Mouse (Mus musculus) cerebellum, postnatal 14 days (tissue): Measurements from ENCODE around the gene Gm21739.
"Not testable (repeated sequence)": the region's sequence is repeated elsewhere in the genome, so short reads cannot be mapped to it uniquely, and the experiment has no call there.

Experiments
- DNase-seq, 2 experiments: peaks; one replicate each; pipeline ENCODE4 v3.0.0; 2021; ENCODE audit warnings: mixed read lengths in 2 of 2

Gm21739 gene

DNA sequence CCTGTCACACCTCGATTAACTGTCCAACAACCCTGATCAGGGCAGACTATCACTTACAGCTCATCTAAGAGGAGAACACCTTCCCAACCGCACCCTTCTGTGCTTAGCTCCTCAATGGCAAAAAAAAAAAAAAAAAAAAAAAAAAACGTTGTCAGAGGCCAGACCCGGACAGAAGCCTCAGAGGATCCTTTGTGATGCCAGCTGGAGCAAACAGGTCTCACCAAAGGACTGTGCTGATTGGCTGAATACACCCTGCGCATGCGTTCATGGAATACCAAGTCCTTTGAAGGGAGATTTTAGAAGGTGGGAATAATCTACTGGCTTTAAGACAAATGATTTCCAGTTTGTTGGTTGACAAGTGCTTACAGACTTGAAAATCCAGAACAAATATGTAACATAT is at the start of gene Gm21739:
TSS of gene Gm21739 (minus strand) at position 101 of the 400 bp plus-strand sequence.
- not testable (repeated sequence) for DNase-seq
